Mouse (Mus musculus): Measurements from ENCODE around the gene Cnnm2.

DNA sequence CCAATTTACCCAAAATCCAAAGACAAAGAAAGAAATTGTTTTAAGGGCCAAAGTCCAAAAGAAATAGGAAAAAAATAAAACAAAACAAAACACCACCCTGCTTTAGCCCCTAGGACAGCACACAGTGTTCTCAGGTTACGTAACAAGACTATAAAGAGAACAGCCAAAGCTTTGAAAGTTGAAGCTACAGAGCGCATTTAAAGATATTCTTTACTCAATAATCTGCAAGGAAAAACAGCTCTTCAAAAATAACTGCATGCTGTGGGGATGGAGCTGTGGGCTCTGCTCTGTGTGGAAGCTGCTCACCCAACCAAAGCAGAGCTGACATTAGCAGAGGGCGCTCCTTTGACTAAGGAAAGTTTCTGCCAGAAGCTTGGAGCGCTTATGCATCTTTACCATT is 147.6 kb downstream of the Cnnm2 start:
- TF ChIP-seq CTCF (IDR thresholded peaks at IDR 0.05; ENCODE audit: extremely low read depth, insufficient read depth, low read length) (no peak), POLR2A (IDR thresholded peaks at IDR 0.05; ENCODE audit: extremely low read depth, insufficient read depth, low read length) (peak; percentile 48)

All from cortical plate, adult 2 months (tissue).